Mouse (Mus musculus) liver (tissue): Measurements from ENCODE around the gene Wdr78.

Experiments used
- DNase-seq: peaks from one replicate; pipeline ENCODE4 v3.0.0-alpha.2; 2020; ENCODE audit warnings: mixed read lengths

Wdr78 gene

GRCm38 (mm10) chr4:103114184-103115111, at the start of gene Wdr78, which contains the start of gene Mier1:
Gene Wdr78 (minus strand): TSS chr4:103114555.
Gene Mier1 (plus strand): TSS chr4:103114390.
- peak; percentile 97 for DNase-seq

- no peak for DNase-seq
Observed at GRCm38 (mm10) chr4:103158781-103159180, 44.4 kb upstream of the Wdr78 start.

- DNase-seq: no peak
Observed at GRCm38 (mm10) chr4:103151946-103152345, 37.6 kb upstream of the Wdr78 start.

- peak; percentile 79 for DNase-seq
Observed at GRCm38 (mm10) chr4:103146339-103146738, 32.0 kb upstream of the Wdr78 start.

GRCm38 (mm10) chr4:103136946-103137345, 22.6 kb upstream of the Wdr78 start:
- no peak for DNase-seq

- no peak for DNase-seq
Observed at GRCm38 (mm10) chr4:103126533-103126932, 12.2 kb upstream of the Wdr78 start.

- DNase-seq: peak; percentile 15
Observed at GRCm38 (mm10) chr4:103123606-103124005, 9.3 kb upstream of the Wdr78 start.

- no peak for DNase-seq
Observed at GRCm38 (mm10) chr4:103123086-103123485, 8.7 kb upstream of the Wdr78 start.

GRCm38 (mm10) chr4:103120874-103121389, 6.6 kb upstream of the Wdr78 start:
- DNase-seq: peak; percentile 36

GRCm38 (mm10) chr4:103120395-103120794, 6.0 kb upstream of the Wdr78 start:
- no peak for DNase-seq

- DNase-seq: peak; percentile 78
Observed at GRCm38 (mm10) chr4:103120028-103120384, 5.7 kb upstream of the Wdr78 start.

GRCm38 (mm10) chr4:103119229-103120027, 5.1 kb upstream of the Wdr78 start:
- peak; percentile 90 for DNase-seq

- DNase-seq: no peak
Observed at GRCm38 (mm10) chr4:103118888-103119228, 4.5 kb upstream of the Wdr78 start.

- no peak for DNase-seq
Observed at GRCm38 (mm10) chr4:103113402-103113801, 953 bp downstream of the Wdr78 start.

- DNase-seq: no peak
Observed at GRCm38 (mm10) chr4:103112651-103113050, 1.7 kb downstream of the Wdr78 start.

- DNase-seq: no peak
Observed at GRCm38 (mm10) chr4:103098532-103098931, 15.8 kb downstream of the Wdr78 start.

- DNase-seq: no peak
Observed at GRCm38 (mm10) chr4:103095921-103096320, 18.4 kb downstream of the Wdr78 start.

- DNase-seq: no peak
Observed at GRCm38 (mm10) chr4:103085237-103085636, 29.1 kb downstream of the Wdr78 start.

GRCm38 (mm10) chr4:103070631-103071030, 43.7 kb downstream of the Wdr78 start:
- no peak for DNase-seq

GRCm38 (mm10) chr4:103067906-103068655, 46.3 kb downstream of the Wdr78 start:
- DNase-seq: no peak

GRCm38 (mm10) chr4:103064976-103065375, 49.4 kb downstream of the Wdr78 start:
- no peak for DNase-seq

- no peak for DNase-seq
Observed at GRCm38 (mm10) chr4:103064421-103064820, 49.9 kb downstream of the Wdr78 start.

GRCm38 (mm10) chr4:103056909-103057308, 57.4 kb downstream of the Wdr78 start:
- DNase-seq: no peak
